ENCODE assay signal across 12 mouse cellular contexts in the genomic region with DNA sequence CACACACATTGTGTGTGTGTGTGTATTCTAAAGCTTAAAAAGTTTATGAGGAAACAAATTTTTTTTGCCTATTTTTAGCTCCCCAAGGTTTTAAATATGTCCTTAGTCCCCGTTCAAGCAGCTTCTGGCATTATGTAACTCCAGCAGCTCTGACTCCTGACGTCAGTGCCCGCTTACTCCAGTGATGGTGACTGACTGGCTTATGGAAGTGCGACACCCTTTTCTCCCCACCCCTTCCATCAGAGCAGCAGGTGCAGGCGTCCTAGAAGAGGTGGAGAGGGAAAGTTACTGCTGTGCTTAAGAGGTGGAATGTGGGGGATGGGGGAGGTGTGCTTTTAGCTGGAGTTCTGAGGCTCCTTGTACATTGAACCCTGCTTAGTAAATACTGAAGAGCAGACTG.
A peak's percentile ranks its signal among the peaks of the same experiment; 100 is the strongest.
DNase-seq lines count a peak whose midpoint lies in the region; ATAC-seq and TF ChIP-seq lines count a peak whose summit lies in the region.
"Had no signal": no experiment of that assay in that cellular context is flagged by ENCODE, and none has a peak within 500 bp of the region (broad histone marks: within the 10 kb centered on the region; RNA-seq: fewer than 3 reads in every experiment).

No protein-coding gene starts in this region.

- no peaks in the 10 kb centered on the region for H3K4me1 ChIP-seq in forebrain, embryonic 14.5 days (ENCODE audit: control insufficient read depth, insufficient read depth, low read length)
- no peaks in the 10 kb centered on the region for H3K4me1 ChIP-seq in cerebellum, adult 2 months (ENCODE audit: control insufficient read depth, insufficient read depth, low read length)
- H3K4me1 ChIP-seq: neural tube, embryonic 12.5 days had no signal

- H3K4me2 ChIP-seq in forebrain, embryonic 14.5 days (ENCODE audit: low read length): no peak overlapping the region
- H3K4me2 ChIP-seq: neural tube, embryonic 12.5 days had no signal

- no peak for TF ChIP-seq POLR2A in cerebellum, adult 2 months (IDR thresholded peaks at IDR 0.05; ENCODE audit: borderline replicate concordance, insufficient read depth, low read length)

- no peak overlapping the region for H3K4me3 ChIP-seq in forebrain, embryonic 14.5 days (ENCODE audit: low read depth, low read length)
- H3K4me3 ChIP-seq in cerebellum, adult 2 months (replicated peaks; ENCODE audit: insufficient read depth, low read depth, low read length): no peak overlapping the region
- H3K4me3 ChIP-seq: midbrain, embryonic 10.5 days; neural tube, embryonic 12.5 days had no signal

- H3K9me3 ChIP-seq in forebrain, embryonic 14.5 days (replicated peaks; ENCODE audit: control insufficient read depth, low read length): no peaks in the 10 kb centered on the region
- H3K9me3 ChIP-seq: midbrain, embryonic 10.5 days; neural tube, embryonic 12.5 days had no signal

- ATAC-seq in forebrain, embryonic 14.5 days: no peak

- 57% methylated on average over 5 of the region's 5 CpGs for WGBS in forebrain, embryonic 14.5 days
- 55% methylated on average over 5 of the region's 5 CpGs for WGBS in cerebellum, adult 2 months

- no peaks in the 10 kb centered on the region for H3K36me3 ChIP-seq in forebrain, embryonic 14.5 days (ENCODE audit: control insufficient read depth, insufficient read depth, low read length)
- H3K36me3 ChIP-seq: midbrain, embryonic 10.5 days; neural tube, embryonic 12.5 days had no signal

- intact Hi-C loops in heart, postnatal 36 days (cut with DNase I): no loop called here

- H3K27ac ChIP-seq in forebrain, embryonic 14.5 days (ENCODE audit: low read depth, low read length): no peak overlapping the region
- H3K27ac ChIP-seq in cerebellum, adult 2 months (ENCODE audit: insufficient read depth, low read length): no peak overlapping the region
- H3K27ac ChIP-seq: midbrain, embryonic 10.5 days; neural tube, embryonic 12.5 days had no signal

- peak; percentile 2 for DNase-seq in heart, adult 9 months (ENCODE audit: low spot score in 2 of 2)
- no peak for DNase-seq in heart, postnatal 36 days
- DNase-seq in ovary, postnatal 36 days (ENCODE audit: low spot score): peak; percentile 5
- DNase-seq in ovary, adult 18-20 months (ENCODE audit: low spot score): no peak
- peak; percentile 3 to 7 for DNase-seq in kidney, postnatal 4 days
- peak; percentile 12 for DNase-seq in yolk sac, embryonic 10.5 days (ENCODE audit: low spot score)
- no peak for DNase-seq in forebrain, embryonic 14.5 days (ENCODE audit: low spot score)
- DNase-seq in cerebellum, adult 2 months: no peak
- DNase-seq: gastrocnemius, postnatal 14 days; thymus, postnatal 25 days had no signal

- H3K9ac ChIP-seq in forebrain, embryonic 14.5 days (ENCODE audit: low read length): no peak overlapping the region
- H3K9ac ChIP-seq: neural tube, embryonic 12.5 days had no signal

- H3K27me3 ChIP-seq in forebrain, embryonic 14.5 days (replicated peaks; ENCODE audit: control insufficient read depth, insufficient read depth, low read length): no peaks in the 10 kb centered on the region
- no peaks in the 10 kb centered on the region for H3K27me3 ChIP-seq in cerebellum, adult 2 months (ENCODE audit: control insufficient read depth, insufficient read depth, low read length)
- H3K27me3 ChIP-seq: neural tube, embryonic 12.5 days had no signal

- TF ChIP-seq CTCF in cerebellum, adult 2 months (IDR thresholded peaks at IDR 0.05; ENCODE audit: borderline replicate concordance, insufficient read depth, low read depth, low read length): no peak

Comparison
In these comparisons a context has a peak if more than half of its experiments do, and no peak if none do; other contexts are left out.
1. DNase-seq: peak in heart, adult 9 months (2 of 2), ovary, postnatal 36 days (single experiment), kidney, postnatal 4 days (2 of 2) and yolk sac, embryonic 10.5 days (single experiment); none in heart, postnatal 36 days (0 of 2), ovary, adult 18-20 months (single experiment), forebrain, embryonic 14.5 days (single experiment) and cerebellum, adult 2 months (0 of 2).